Comparison of ENCODE assay signal across 8 mouse cellular contexts in the genomic region with DNA sequence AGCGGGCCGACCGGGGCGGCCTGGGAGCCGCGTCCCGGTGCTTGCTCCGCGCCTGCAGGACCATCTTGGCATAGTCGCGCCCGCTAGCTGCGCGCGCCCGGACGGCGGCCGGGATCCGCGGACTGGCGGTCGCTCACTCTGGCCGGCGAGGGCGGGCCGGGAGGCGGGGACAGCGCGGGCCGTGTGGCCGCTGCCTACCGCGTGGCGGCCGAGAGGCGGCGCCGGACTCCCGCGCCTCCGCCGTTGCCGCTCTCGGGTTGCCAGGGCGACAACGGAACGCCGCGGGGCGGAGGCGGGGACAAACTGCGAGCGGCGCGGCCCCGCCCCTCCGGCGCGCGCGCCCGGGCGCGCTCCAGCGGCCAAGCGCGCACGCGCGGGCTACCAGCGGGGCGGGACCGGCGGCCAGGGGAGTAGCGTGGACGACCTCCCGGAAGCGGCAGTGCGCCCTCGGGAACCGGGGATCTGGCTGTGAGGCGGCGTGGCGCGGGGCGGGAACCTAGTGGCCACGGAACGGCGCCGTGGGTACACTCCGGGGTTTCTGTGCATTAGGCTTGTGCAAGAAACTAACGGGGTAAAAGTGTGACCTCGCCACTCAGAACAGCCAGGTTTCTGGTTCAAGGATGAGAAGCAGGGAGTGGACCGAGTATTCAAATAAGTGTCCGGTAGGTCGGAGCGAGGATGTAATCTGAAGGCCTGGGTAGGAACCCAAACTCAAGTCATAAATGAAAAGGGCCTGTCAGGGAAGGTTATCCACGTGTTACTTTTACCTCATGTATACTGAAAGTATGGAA. TPM values are rescaled to one million over a fixed set of nuclear protein-coding genes. Genes with fewer than 3 reads are reported as not detected.
DNase-seq lines count a peak whose midpoint lies in the region; TF ChIP-seq lines count a peak whose summit lies in the region.

A gene (minus strand): TSS at position 74 of the 791 bp plus-strand sequence.

- intact Hi-C loops in left cerebral cortex, adult 2 months (cut with DNase I): loop anchor here (2.0 to 10.0 kb wide), 7 partner anchors 158 to 1278 kb away; a partner anchor contains a TSS

- peak within 1 kb of the TSS; percentile 93; the same call in 1 of the 2 replicates for H3K27ac ChIP-seq in cortical plate, adult 2 months (ENCODE audit: insufficient read depth, low read length)
- H3K27ac ChIP-seq in left cerebral cortex, adult 2 months: peak within 1 kb of the TSS; percentile 82
- peak within 1 kb of the TSS; percentile 46 for H3K27ac ChIP-seq in macrophage

- under 1% methylated on average over 98 of the region's 99 CpGs for WGBS in macrophage (ENCODE audit: missing documents)

- peaks cover 35% of the 10 kb centered on the region for H3K79me2 ChIP-seq in macrophage (ENCODE audit: inconsistent target)

- peak within 1 kb of the TSS; percentile 99 for H3K4me3 ChIP-seq in cortical plate, adult 2 months (ENCODE audit: insufficient read depth, low read length)
- H3K4me3 ChIP-seq in left cerebral cortex, adult 2 months: peak within 1 kb of the TSS; percentile 77
- H3K4me3 ChIP-seq in macrophage (ENCODE audit: inconsistent target): peak within 1 kb of the TSS; percentile 62

- 0 out of 2 replicates have a peak, but pooled peaks cover 2% of the 10 kb centered on the region for H3K4me1 ChIP-seq in cortical plate, adult 2 months (ENCODE audit: control insufficient read depth, insufficient read depth, low read length)

- peak; percentile 85 for DNase-seq in adipocyte (ENCODE audit: low spot score)
- peak; percentile 83 to 91 for DNase-seq in gastrocnemius, adult 8-10 months (ENCODE audit: low spot score in 2 of 2)
- DNase-seq in hindlimb bud, embryonic 11.5 days (ENCODE audit: extremely low spot score, low read depth, low spot score): peak; percentile 41
- DNase-seq in left cerebral cortex, adult 2 months (ENCODE audit: extremely low spot score in 1 of 2, low spot score in 2 of 2): peak; percentile 94 to 96
- DNase-seq in retina, postnatal 7 days (ENCODE audit: low read depth, low spot score): peak; percentile 89
- DNase-seq in urinary bladder, adult 18-20 months (ENCODE audit: low spot score in 2 of 2): peak; percentile 87 to 90

- no peak for TF ChIP-seq CTCF in cortical plate, adult 2 months (IDR thresholded peaks at IDR 0.05; ENCODE audit: extremely low read depth, insufficient read depth, low read length)
- peak; percentile 32 for TF ChIP-seq CTCF in left cerebral cortex, adult 2 months (IDR thresholded peaks at IDR 0.05)

- TF ChIP-seq POLR2A in cortical plate, adult 2 months (IDR thresholded peaks at IDR 0.05; ENCODE audit: extremely low read depth, insufficient read depth, low read length): peak; percentile 37; the same call in 1 of the 2 replicates

- H3K36me3 ChIP-seq in macrophage (ENCODE audit: inconsistent target): no peaks in the 10 kb centered on the region

RNA-seq across cellular contexts. Expression of the gene that starts here (rescaled TPM):
- polyA plus RNA-seq in cortical plate, adult 2 months (2012; rRNA removed): 80.4 and 81.5 TPM in 2 replicates
- total RNA-seq in gastrocnemius, adult 8-10 months (2022): 1 to 10 TPM; 2.7 to 3.5 (median 3.2) TPM
- 10 to 100 TPM; 74.8 to 79.6 TPM for total RNA-seq in left cerebral cortex, adult 2 months (2021)
- total RNA-seq in macrophage (2018; cell fraction: chromatin; rRNA removed): 10 to 100 TPM in 18 of 26 experiments, 1 to 10 TPM in 8; 2.0 to 21.1 (median 10.6) TPM
- 10 to 100 TPM in 24 of 26 experiments, 1 to 10 TPM in 2; 8.4 to 19.4 (median 14.6) TPM for total RNA-seq in macrophage (2018; cell fraction: cytosol; rRNA removed)
- total RNA-seq in macrophage (2018; cell fraction: nucleus; rRNA removed): 10 to 100 TPM in 22 of 26 experiments, 1 to 10 TPM in 4; 6.4 to 29.7 (median 15.1) TPM
- polyA plus RNA-seq in macrophage (2018): 9.7 to 18.4 TPM (median 16.6 TPM) in 3 replicates

Comparison
In these comparisons a context has a peak if more than half of its experiments do, and no peak if none do; other contexts are left out.
1. Peak in every context shown above with its lines: DNase-seq, H3K4me3 ChIP-seq and H3K27ac ChIP-seq.
2. RNA of the gene that starts here (total RNA-seq): 74.8 to 79.6 TPM in left cerebral cortex, adult 2 months; 2.7 to 3.5 TPM in gastrocnemius, adult 8-10 months; every median in the first group is over 10 times any median in the second.
3. DNase-seq: peak in every context shown above with its lines; median percentile 95 in left cerebral cortex, adult 2 months; 89 in retina, postnatal 7 days; 88 in urinary bladder, adult 18-20 months; 87 in gastrocnemius, adult 8-10 months; 85 in adipocyte; 41 in hindlimb bud, embryonic 11.5 days.